Mouse (Mus musculus) kidney, adult 2 months (tissue): ENCODE data around the gene Ndufb10.

Experiments used
- CTCF ChIP-seq: fragments of 200-500 bp; conservative IDR thresholded peaks from 2 replicates; pipeline ENCODE4 v1.5.1; 2011; ENCODE audit warnings: low read depth, mild to moderate bottlenecking, control low read depth, low read length, moderate library complexity, mixed read lengths; ENCODE audit not compliant: insufficient read depth, insufficient read length
- POLR2A ChIP-seq: fragments of 200-500 bp; IDR thresholded peaks from one replicate; pipeline ENCODE4 v1.6.1; 2011; ENCODE audit warnings: low read depth, low read length, control low read depth

DNA sequence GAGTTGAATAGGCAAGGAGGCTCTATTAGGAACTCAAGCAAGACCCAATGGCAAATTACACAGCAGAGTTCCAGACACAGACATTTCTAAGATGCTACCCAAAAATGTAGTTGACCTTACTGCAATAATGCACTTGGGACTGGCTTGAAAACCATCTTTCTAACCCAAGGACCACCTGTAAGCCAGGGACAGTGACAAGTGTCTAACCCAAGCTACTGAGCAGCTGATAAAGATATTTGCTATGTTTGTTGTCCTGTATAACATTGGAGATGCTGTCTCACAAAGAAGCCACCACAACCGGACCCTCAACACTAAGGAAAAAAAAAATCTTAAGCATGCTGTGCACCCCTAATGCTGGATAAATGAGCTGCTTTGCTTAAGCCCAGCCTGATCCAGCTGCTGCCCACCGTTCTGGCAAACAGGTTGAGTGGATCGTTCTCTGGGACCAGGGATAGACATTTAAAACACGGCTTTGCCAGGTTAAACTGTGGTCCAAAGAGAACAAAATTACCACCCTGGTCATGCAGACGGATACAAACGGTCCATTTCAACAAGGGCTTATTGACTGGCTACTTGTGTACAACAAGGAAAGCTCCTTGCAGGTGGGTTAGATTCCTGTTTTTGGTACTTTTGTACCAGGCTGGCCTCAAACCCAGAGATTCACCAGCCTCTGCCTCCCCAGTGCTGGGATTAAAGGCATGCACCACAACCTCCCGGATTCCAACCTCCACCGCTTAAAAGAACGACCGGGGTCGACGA lies 977 bp downstream of the Ndufb10 start:
- TF ChIP-seq POLR2A: no peak
- no peak for TF ChIP-seq CTCF
